Mouse (Mus musculus) CH12.LX (cell line): ENCODE results near the gene Itpr1. TPM values are rescaled to one million over a fixed set of nuclear protein-coding genes. Genes with fewer than 3 reads are reported as not detected.

Experiments used
- DNase-seq: peaks from one replicate; pipeline ENCODE4 v3.0.0-alpha.2; 2013; ENCODE audit errors: extremely low read depth
- H3K27ac ChIP-seq: 2 replicates; pipeline ENCODE4 v1.5.1; 2012; ENCODE audit warnings: low read depth, mild to moderate bottlenecking, control low read depth, moderate library complexity; ENCODE audit not compliant: insufficient read depth
- H3K27me3 ChIP-seq: replicated peaks from 2 replicates; pipeline ENCODE3; 2012; ENCODE audit warnings: inconsistent platforms
- H3K36me3 ChIP-seq, 2 experiments: replicated peaks in 1 of 2; 2 replicates each; pipeline versions ENCODE3 to v1.6.1; 2012; ENCODE audit warnings: inconsistent platforms in 1 of 2, low read length in 1 of 2, mild to moderate bottlenecking in 1 of 2, mixed read lengths in 1 of 2, moderate library complexity in 1 of 2; ENCODE audit not compliant: control insufficient read depth in 1 of 2, insufficient read depth in 1 of 2
- H3K4me1 ChIP-seq, 2 experiments: 2 replicates each; pipeline ENCODE4 v1.6.1; 2012; ENCODE audit warnings: inconsistent platforms in 1 of 2, moderate library complexity in 1 of 2; ENCODE audit not compliant: insufficient read depth in 2 of 2, control insufficient read depth in 1 of 2
- H3K4me2 ChIP-seq: 2 replicates; pipeline ENCODE4 v1.6.1; 2012; ENCODE audit warnings: low read depth, mild to moderate bottlenecking, control low read depth; ENCODE audit not compliant: poor library complexity, insufficient read depth, severe bottlenecking
- H3K4me3 ChIP-seq, 3 experiments: fragments of 150-350 bp in 1 of 3; sonication (generic) in 1 of 3; replicated peaks in 1 of 3; 2 replicates each; pipeline versions ENCODE3 to v1.5.1; 2011 to 2012; ENCODE audit warnings: low read depth in 2 of 3, low read length in 2 of 3, mild to moderate bottlenecking in 2 of 3, moderate library complexity in 2 of 3, control low read depth in 1 of 3, improper control_type of control experiment in 1 of 3, inconsistent platforms in 1 of 3, mixed read lengths in 1 of 3; ENCODE audit not compliant: poor library complexity in 1 of 3
- H3K79me2 ChIP-seq: replicated peaks from 2 replicates; pipeline ENCODE4 v1.6.1; 2012; ENCODE audit warnings: mild to moderate bottlenecking, moderate library complexity; ENCODE audit not compliant: control insufficient read depth, poor library complexity, insufficient read depth, severe bottlenecking; ENCODE audit errors: extremely low read depth
- H3K9ac ChIP-seq: 2 replicates; pipeline ENCODE4 v1.6.1; 2012; ENCODE audit warnings: low read depth, mild to moderate bottlenecking, control low read depth, moderate library complexity; ENCODE audit not compliant: insufficient read depth
- H3K9me3 ChIP-seq: replicated peaks from 2 replicates; pipeline ENCODE3; 2012; ENCODE audit warnings: low read length, inconsistent platforms, mixed read lengths
- CHD2 ChIP-seq: IDR thresholded peaks from 2 replicates; pipeline ENCODE4 v1.6.1; 2011; ENCODE audit warnings: low read length, improper control_type of control experiment
- CTCF ChIP-seq, 2 experiments: IDR thresholded peaks in 1 of 2; conservative IDR thresholded peaks in 1 of 2; 2 replicates each; pipeline ENCODE4 v1.5.1; 2011 to 2012; ENCODE audit warnings: low read depth in 2 of 2, low read length in 2 of 2, improper control_type of control experiment in 1 of 2, inconsistent platforms in 1 of 2, mild to moderate bottlenecking in 1 of 2, moderate library complexity in 1 of 2
- EP300 ChIP-seq: IDR thresholded peaks from 2 replicates; pipeline ENCODE4 v1.6.1; 2011; ENCODE audit warnings: low read length, improper control_type of control experiment
- ETS1 ChIP-seq: conservative IDR thresholded peaks from 2 replicates; pipeline ENCODE4 v1.6.1; 2012; ENCODE audit warnings: low read depth, mild to moderate bottlenecking, inconsistent platforms, low read length, improper control_type of control experiment, moderate library complexity
- GABPA ChIP-seq: IDR thresholded peaks from 2 replicates; pipeline ENCODE4 v1.6.1; 2012; ENCODE audit warnings: low read depth, low read length, improper control_type of control experiment, inconsistent platforms; ENCODE audit not compliant: insufficient replicate concordance
- IRF4 ChIP-seq: IDR thresholded peaks from 2 replicates; pipeline ENCODE4 v1.6.1; 2014; ENCODE audit warnings: low read depth, mild to moderate bottlenecking, inconsistent platforms, low read length, improper control_type of control experiment
- JUN ChIP-seq: IDR thresholded peaks from 2 replicates; pipeline ENCODE4 v1.6.1; 2011; ENCODE audit warnings: low read depth, mild to moderate bottlenecking, low read length, improper control_type of control experiment, moderate library complexity; ENCODE audit not compliant: insufficient read depth
- JUND ChIP-seq: conservative IDR thresholded peaks from 2 replicates; pipeline ENCODE4 v1.6.1; 2011; ENCODE audit warnings: low read depth, low read length, improper control_type of control experiment
- KAT2A ChIP-seq: IDR thresholded peaks from 2 replicates; pipeline ENCODE4 v1.6.1; 2012; ENCODE audit warnings: low read length, improper control_type of control experiment, inconsistent platforms; ENCODE audit not compliant: insufficient replicate concordance
- MAFK ChIP-seq: IDR thresholded peaks from 2 replicates; pipeline ENCODE4 v1.6.1; 2011; ENCODE audit warnings: low read length, improper control_type of control experiment; ENCODE audit not compliant: insufficient replicate concordance
- MAX ChIP-seq: IDR thresholded peaks from 2 replicates; pipeline ENCODE4 v1.6.1; 2011; ENCODE audit warnings: low read length, improper control_type of control experiment
- MEF2A ChIP-seq: IDR thresholded peaks from 2 replicates; pipeline ENCODE4 v1.6.1; 2014; ENCODE audit warnings: low read depth, mild to moderate bottlenecking, inconsistent platforms, low read length, improper control_type of control experiment, borderline replicate concordance
- NELFE ChIP-seq: IDR thresholded peaks from 2 replicates; pipeline ENCODE4 v1.6.1; 2011; ENCODE audit warnings: low read depth, low read length, improper control_type of control experiment
- NRF1 ChIP-seq: IDR thresholded peaks from 2 replicates; pipeline ENCODE4 v1.6.1; 2014; ENCODE audit warnings: low read depth, mild to moderate bottlenecking, inconsistent platforms, low read length, improper control_type of control experiment, moderate library complexity
- POLR2A ChIP-seq: IDR thresholded peaks from 2 replicates; pipeline ENCODE4 v1.6.1; 2011; ENCODE audit warnings: low read depth, mild to moderate bottlenecking, improper control_type of control experiment, low read length
- RAD21 ChIP-seq: IDR thresholded peaks from 2 replicates; pipeline ENCODE4 v1.6.1; 2011; ENCODE audit warnings: low read depth, mild to moderate bottlenecking, low read length, improper control_type of control experiment, moderate library complexity
- TBP ChIP-seq: conservative IDR thresholded peaks from 2 replicates; pipeline ENCODE4 v1.6.1; 2011; ENCODE audit warnings: low read depth, low read length, improper control_type of control experiment
- USF2 ChIP-seq: conservative IDR thresholded peaks from 2 replicates; pipeline ENCODE4 v1.6.1; 2011; ENCODE audit warnings: low read depth, low read length, improper control_type of control experiment
- ZC3H11A ChIP-seq: IDR thresholded peaks from 2 replicates; pipeline ENCODE4 v1.6.1; 2012; ENCODE audit warnings: low read depth, mild to moderate bottlenecking, inconsistent platforms, low read length, improper control_type of control experiment
- ZKSCAN1 ChIP-seq: IDR thresholded peaks from 2 replicates; pipeline ENCODE4 v1.6.1; 2012; ENCODE audit warnings: low read depth, inconsistent platforms, low read length, improper control_type of control experiment, borderline replicate concordance
- dilution Hi-C: fragments of 300-500 bp; cut with MboI; formaldehyde crosslinking; loops from 2 replicates; pipeline ENCODE4 v1.14.3; 2020; ENCODE audit warnings: low sequenced_read_pairs; ENCODE audit not compliant: extremely low pct_unique_long_range_greater_than_20kb, extremely low pct_ligation_motif_present
- in situ Hi-C: fragments of 300-500 bp; cut with MboI; formaldehyde crosslinking; loops from 3 replicates; pipeline ENCODE4 v1.14.3; 2019; ENCODE audit warnings: low sequenced_read_pairs, low pct_ligation_motif_present, low pct_unique_long_range_greater_than_20kb, mixed read lengths
- polyA plus RNA-seq: library from polyadenylated mRNA; unstranded; fragments of >175 nt; gene quantifications from 2 replicates; pipeline ENCODE4 v1.2.1, GENCODE M21; 2012; ENCODE audit warnings: low read depth; ENCODE audit not compliant: insufficient read length
- total RNA-seq, 2 experiments: library from RNA; depleted of rRNA; stranded (reverse); fragments of 300-350 nt in 1 of 2; fragments of >200 nt in 1 of 2; gene quantifications; 2 replicates each; pipeline ENCODE4 v1.2.3; 2012 to 2014

Gene Itpr1
- total and polyA plus RNA-seq, 3 experiments, result 42.8 to 73.1 (median 53.4) TPM

GRCm38 (mm10) chr6:108413593-108413992, 200.7 kb downstream of the Itpr1 start:
- TF ChIP-seq RAD21 (no peak), ETS1 (no peak), NELFE (no peak), JUN (no peak), MEF2A (no peak), EP300 (no peak), ZKSCAN1 (no peak), CHD2 (no peak), NRF1 (no peak), TBP (no peak), GABPA (no peak), USF2 (no peak), JUND (no peak), CTCF (conservative IDR thresholded peaks at IDR 0.05 in 1 of 2, IDR thresholded peaks at IDR 0.05 in 1 of 2; ENCODE audit: low read depth in 2 of 2, low read length in 2 of 2) (no peak), ZC3H11A (no peak), POLR2A (no peak), KAT2A (no peak), IRF4 (no peak)
- TF ChIP-seq, all 38 proteins: peak for 0
- 0 out of 2 replicates have a peak, but pooled peaks cover 3% of the 10 kb centered on the region for H3K79me2 ChIP-seq
- no peaks in the 10 kb centered on the region for H3K9me3 ChIP-seq
- no peak overlapping the region for H3K4me3 ChIP-seq
- H3K4me2 ChIP-seq, result no peak overlapping the region
- H3K27me3 ChIP-seq, result no peaks in the 10 kb centered on the region
- dilution Hi-C loops (no loop called here), in situ Hi-C loops (no loop called here)
- H3K4me1 ChIP-seq, result no peaks in the 10 kb centered on the region
- H3K27ac ChIP-seq, result no peak overlapping the region
- no peak for DNase-seq
- H3K36me3 ChIP-seq, result peaks cover 72 to 99% of the 10 kb centered on the region in 2 experiments
- H3K9ac ChIP-seq, result no peak overlapping the region

DNA sequence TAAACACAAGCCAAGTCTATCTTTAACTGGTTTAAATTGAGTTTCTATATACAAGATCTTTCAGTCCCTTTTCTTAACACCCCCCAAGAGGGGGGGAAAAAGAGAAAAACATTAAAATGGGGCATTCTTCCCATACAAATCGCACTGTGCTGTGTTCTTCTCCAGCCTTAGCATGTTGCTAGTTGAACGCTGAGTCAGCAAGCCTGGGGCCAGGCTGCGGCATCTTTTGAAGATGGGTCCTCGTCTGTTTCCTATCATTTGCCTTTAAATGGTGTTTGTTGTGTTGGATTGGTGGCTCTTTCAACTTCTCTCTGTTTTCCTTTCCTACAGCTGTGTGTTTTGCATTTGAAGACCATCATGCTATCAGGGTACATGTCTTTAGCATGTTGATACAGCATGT, 203.0 kb downstream of the Itpr1 start:
- H3K4me1 ChIP-seq, result no peaks in the 10 kb centered on the region
- dilution Hi-C loops, result no loop called here
- 0 out of 2 replicates have a peak, but pooled peaks cover 3% of the 10 kb centered on the region for H3K79me2 ChIP-seq
- in situ Hi-C loops, result no loop called here
- TF ChIP-seq MAX, result no peak
- peak; percentile 81 for TF ChIP-seq MAFK
- no peak overlapping the region for H3K4me2 ChIP-seq
- no peaks in the 10 kb centered on the region for H3K9me3 ChIP-seq
- H3K27me3 ChIP-seq, result no peaks in the 10 kb centered on the region
- H3K4me3 ChIP-seq, result no peak overlapping the region
- no peak overlapping the region for H3K27ac ChIP-seq
- no peak overlapping the region for H3K9ac ChIP-seq
- no peak for DNase-seq
- peaks cover 72 to 99% of the 10 kb centered on the region in 2 experiments for H3K36me3 ChIP-seq
